Mouse (Mus musculus): Measurements from ENCODE around the gene Smim27. TPM values are rescaled to one million over a fixed set of nuclear protein-coding genes. Genes with fewer than 3 reads are reported as not detected.
A peak's percentile ranks its signal among the peaks of the same experiment; 100 is the strongest.

Smim27 gene
- polyA plus RNA-seq, 1 experiment, result 18.4 TPM

DNA sequence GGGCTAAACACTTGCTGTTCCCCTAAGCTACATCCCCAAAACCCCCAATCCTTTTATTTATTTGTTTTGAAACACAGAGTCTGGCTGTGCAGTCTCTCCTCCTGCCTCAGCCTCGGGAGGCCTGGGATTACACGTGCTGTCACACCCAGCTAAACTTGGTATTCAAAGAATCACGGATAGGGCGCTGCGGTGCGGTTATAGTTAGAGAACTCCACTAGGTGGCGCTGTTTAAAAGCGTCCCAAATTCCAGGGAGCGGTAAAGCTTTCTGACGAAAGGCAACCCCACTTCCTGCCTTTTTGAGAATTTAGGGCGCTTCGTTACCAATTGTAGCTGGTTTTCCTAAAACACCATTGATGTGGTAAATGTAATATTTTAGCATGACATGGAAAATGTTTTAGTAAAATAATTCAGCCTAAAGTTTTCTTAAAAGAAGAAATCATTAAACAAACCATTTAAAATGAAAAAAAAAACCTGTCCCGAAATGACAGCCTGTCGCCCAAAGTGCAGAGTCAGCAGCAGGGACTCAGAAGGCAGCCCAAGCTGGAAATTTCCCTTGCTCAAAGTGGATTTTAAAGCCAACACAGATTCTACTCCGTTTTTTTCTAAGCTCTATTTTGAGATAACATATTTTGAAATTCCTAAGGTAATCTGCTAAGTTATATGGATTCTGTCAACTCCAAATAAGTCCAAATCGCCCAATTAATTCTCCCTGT, 31.9 kb downstream of the Smim27 start:
- DNase-seq, result peak; percentile 71
- no peak overlapping the region for H3K27ac ChIP-seq (ENCODE audit: control insufficient read depth, insufficient read depth, low read length)
- no peaks in the 10 kb centered on the region; the same call in 1 of the 2 replicates for H3K4me1 ChIP-seq (replicated peaks; ENCODE audit: control insufficient read depth, insufficient read depth, low read length)
- TF ChIP-seq CTCF (IDR thresholded peaks at IDR 0.05; ENCODE audit: borderline replicate concordance, control insufficient read depth, extremely low read depth, insufficient read depth, low read length, poor library complexity) (peak; percentile 25; the same call in 1 of the 2 replicates), POLR2A (IDR thresholded peaks at IDR 0.05; ENCODE audit: control insufficient read depth, extremely low read depth, insufficient read depth, low read length, poor library complexity) (no peak)
- H3K36me3 ChIP-seq (ENCODE audit: control insufficient read depth, insufficient read depth, low read length), result no peaks in the 10 kb centered on the region
- H3K4me3 ChIP-seq (ENCODE audit: control insufficient read depth, insufficient read depth, low read length), result no peak overlapping the region
- H3K27me3 ChIP-seq (ENCODE audit: control insufficient read depth, insufficient read depth, low read length), result no peaks in the 10 kb centered on the region
- WGBS, result 10% methylated on average over 16 of the region's 16 CpGs

DNA sequence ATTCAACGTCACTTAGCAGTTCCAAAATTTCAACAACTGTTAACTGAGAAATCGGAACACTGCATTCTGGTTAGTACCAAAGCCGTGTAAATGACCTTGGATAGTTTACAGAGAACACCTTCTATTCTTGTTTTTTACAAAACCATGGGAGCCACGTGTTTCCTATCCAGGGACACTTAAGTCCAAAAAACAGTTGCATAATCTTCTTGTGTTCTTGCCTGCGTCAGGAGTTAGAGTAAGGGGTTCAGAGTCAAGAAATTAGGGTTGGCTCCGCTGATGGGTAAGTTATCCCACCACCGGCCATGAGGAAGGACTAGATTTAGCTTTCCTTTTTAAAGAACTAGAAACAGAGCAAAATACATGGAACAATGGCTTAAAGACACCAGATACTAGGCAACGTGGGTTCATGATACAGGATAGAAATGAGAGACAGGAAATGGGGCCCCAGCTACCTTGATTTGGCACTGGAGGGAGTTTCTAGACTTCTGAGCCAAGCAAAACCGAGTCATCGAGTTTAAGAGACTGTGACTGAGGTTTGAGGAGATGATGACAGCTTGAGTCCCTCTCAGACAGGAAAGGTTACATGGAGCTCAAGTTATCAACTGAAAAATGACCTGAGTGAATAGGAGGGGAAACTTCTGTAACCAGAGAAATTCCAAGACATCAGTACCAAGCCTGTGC, 33.2 kb downstream of the Smim27 start:
- TF ChIP-seq POLR2A (IDR thresholded peaks at IDR 0.05; ENCODE audit: control insufficient read depth, extremely low read depth, insufficient read depth, low read length, poor library complexity) (no peak), CTCF (IDR thresholded peaks at IDR 0.05; ENCODE audit: borderline replicate concordance, control insufficient read depth, extremely low read depth, insufficient read depth, low read length, poor library complexity) (no peak)
- H3K27ac ChIP-seq (ENCODE audit: control insufficient read depth, insufficient read depth, low read length), result no peak overlapping the region
- WGBS, result 59% methylated on average over 10 of the region's 10 CpGs
- no peaks in the 10 kb centered on the region for H3K36me3 ChIP-seq (ENCODE audit: control insufficient read depth, insufficient read depth, low read length)
- DNase-seq, result no peak
- H3K27me3 ChIP-seq (ENCODE audit: control insufficient read depth, insufficient read depth, low read length), result no peaks in the 10 kb centered on the region
- no peak overlapping the region for H3K4me3 ChIP-seq (ENCODE audit: control insufficient read depth, insufficient read depth, low read length)
- H3K4me1 ChIP-seq (replicated peaks; ENCODE audit: control insufficient read depth, insufficient read depth, low read length), result no peaks in the 10 kb centered on the region; the same call in 1 of the 2 replicates

DNA sequence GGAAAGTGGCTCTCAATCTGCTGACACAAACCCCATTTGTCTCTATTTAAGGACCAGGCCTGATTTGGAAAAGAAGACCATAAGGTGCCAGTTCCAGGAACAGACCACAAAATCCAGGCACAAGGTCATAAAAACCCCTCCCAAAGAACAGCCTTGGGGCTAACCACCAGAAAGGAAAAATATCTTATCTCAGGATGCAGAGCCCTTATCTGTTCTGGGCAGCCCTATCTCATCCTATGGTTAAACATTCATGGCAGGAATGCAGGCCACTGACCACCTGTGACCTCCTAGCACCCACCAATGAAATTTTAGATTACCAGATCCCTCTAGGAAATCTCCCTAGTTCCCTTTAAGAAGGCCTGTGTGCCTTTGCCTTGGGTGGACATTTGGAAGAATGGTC, 40.3 kb downstream of the Smim27 start:
- DNase-seq, result no peak
- H3K36me3 ChIP-seq (ENCODE audit: control insufficient read depth, insufficient read depth, low read length), result no peaks in the 10 kb centered on the region
- no peaks in the 10 kb centered on the region for H3K4me1 ChIP-seq (replicated peaks; ENCODE audit: control insufficient read depth, insufficient read depth, low read length)
- H3K4me3 ChIP-seq (ENCODE audit: control insufficient read depth, insufficient read depth, low read length), result no peak overlapping the region
- H3K27ac ChIP-seq (ENCODE audit: control insufficient read depth, insufficient read depth, low read length), result no peak overlapping the region
- TF ChIP-seq CTCF (IDR thresholded peaks at IDR 0.05; ENCODE audit: borderline replicate concordance, control insufficient read depth, extremely low read depth, insufficient read depth, low read length, poor library complexity) (no peak), POLR2A (IDR thresholded peaks at IDR 0.05; ENCODE audit: control insufficient read depth, extremely low read depth, insufficient read depth, low read length, poor library complexity) (no peak)
- H3K27me3 ChIP-seq (ENCODE audit: control insufficient read depth, insufficient read depth, low read length), result no peaks in the 10 kb centered on the region

DNA sequence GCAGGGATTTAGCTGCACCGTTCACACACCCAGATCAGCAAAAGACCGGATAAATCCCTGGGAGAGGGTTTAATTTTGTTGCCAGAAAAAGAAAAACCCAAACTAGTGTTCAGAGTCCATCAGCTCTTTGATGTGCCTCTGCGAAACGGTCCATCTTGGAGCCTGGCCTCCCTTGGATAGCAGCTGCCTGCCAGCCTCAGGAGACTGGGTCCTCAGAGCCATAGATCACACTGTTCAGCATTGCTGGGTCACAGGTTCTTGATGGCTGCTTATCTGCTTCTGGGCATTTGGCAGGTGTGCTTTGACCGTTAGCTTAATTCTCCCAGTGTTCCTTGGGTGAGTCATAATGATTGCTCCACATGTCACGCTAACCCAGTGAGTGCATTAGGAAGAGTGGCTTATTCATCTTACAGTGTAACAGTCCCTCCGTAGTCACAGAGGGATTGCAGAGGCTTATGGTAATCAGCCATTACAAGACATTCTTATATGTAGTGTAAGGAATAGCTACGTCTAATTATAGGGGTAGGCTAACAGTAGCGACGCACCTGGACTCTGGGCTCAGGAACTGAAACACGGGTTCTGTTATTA, 41.5 kb downstream of the Smim27 start:
- Histone ChIP-seq H3K36me3 (ENCODE audit: control insufficient read depth, insufficient read depth, low read length) (no peaks in the 10 kb centered on the region), H3K4me1 (replicated peaks; ENCODE audit: control insufficient read depth, insufficient read depth, low read length) (no peaks in the 10 kb centered on the region), H3K4me3 (ENCODE audit: control insufficient read depth, insufficient read depth, low read length) (no peak overlapping the region), H3K27me3 (ENCODE audit: control insufficient read depth, insufficient read depth, low read length) (no peaks in the 10 kb centered on the region), H3K27ac (ENCODE audit: control insufficient read depth, insufficient read depth, low read length) (no peak overlapping the region)
- TF ChIP-seq CTCF (IDR thresholded peaks at IDR 0.05; ENCODE audit: borderline replicate concordance, control insufficient read depth, extremely low read depth, insufficient read depth, low read length, poor library complexity) (no peak), POLR2A (IDR thresholded peaks at IDR 0.05; ENCODE audit: control insufficient read depth, extremely low read depth, insufficient read depth, low read length, poor library complexity) (no peak)
- no peak for DNase-seq
- WGBS, result 94% methylated on average over 11 of the region's 11 CpGs

DNA sequence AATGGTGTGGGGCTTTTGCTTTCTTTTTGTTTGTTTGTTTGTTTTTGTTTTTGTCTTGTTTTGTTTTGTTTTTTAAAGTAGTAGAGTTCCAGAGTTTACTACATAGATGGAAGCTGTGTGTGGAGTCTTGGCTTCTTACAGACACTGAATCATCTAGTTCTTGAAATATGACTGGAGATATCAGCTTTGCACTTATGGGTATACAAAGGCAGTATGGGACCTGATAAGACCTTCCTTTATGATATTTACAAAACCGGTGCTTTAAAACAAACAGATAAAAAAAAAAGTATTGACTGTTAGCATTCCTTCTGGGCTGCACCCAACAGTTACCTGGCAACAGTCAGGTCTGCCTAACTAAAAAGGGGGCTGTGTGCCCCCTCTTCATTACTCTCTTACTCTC, 42.8 kb downstream of the Smim27 start:
- WGBS, result 92% methylated on average over 1 of the region's 1 CpGs
- Histone ChIP-seq H3K27ac (ENCODE audit: control insufficient read depth, insufficient read depth, low read length) (no peak overlapping the region), H3K36me3 (ENCODE audit: control insufficient read depth, insufficient read depth, low read length) (no peaks in the 10 kb centered on the region), H3K4me3 (ENCODE audit: control insufficient read depth, insufficient read depth, low read length) (no peak overlapping the region), H3K4me1 (replicated peaks; ENCODE audit: control insufficient read depth, insufficient read depth, low read length) (no peaks in the 10 kb centered on the region), H3K27me3 (ENCODE audit: control insufficient read depth, insufficient read depth, low read length) (no peaks in the 10 kb centered on the region)
- TF ChIP-seq POLR2A (IDR thresholded peaks at IDR 0.05; ENCODE audit: control insufficient read depth, extremely low read depth, insufficient read depth, low read length, poor library complexity) (no peak), CTCF (IDR thresholded peaks at IDR 0.05; ENCODE audit: borderline replicate concordance, control insufficient read depth, extremely low read depth, insufficient read depth, low read length, poor library complexity) (no peak)
- no peak for DNase-seq

DNA sequence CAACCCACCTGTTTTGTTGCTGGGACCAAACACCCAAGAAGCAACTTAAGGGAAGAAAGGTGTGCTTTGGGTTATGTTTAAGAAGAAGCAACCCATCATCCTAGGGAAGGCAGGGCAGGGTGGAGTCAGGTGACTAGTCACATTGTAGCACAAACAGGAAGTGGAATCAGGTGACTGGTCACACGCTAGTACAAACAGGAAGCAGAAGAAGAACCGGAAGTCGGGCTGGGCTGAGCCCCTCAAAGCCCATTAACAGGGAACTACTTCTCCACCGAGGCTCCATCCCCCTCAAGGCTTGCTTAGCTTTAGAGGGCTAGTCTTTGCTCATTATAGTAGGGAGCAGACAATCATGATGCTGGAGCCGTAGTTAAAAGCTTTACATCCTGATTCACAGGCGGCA, 43.6 kb downstream of the Smim27 start:
- WGBS, result 43% methylated on average over 6 of the region's 6 CpGs
- Histone ChIP-seq H3K4me3 (ENCODE audit: control insufficient read depth, insufficient read depth, low read length) (no peak overlapping the region), H3K27me3 (ENCODE audit: control insufficient read depth, insufficient read depth, low read length) (no peaks in the 10 kb centered on the region), H3K4me1 (replicated peaks; ENCODE audit: control insufficient read depth, insufficient read depth, low read length) (no peaks in the 10 kb centered on the region), H3K27ac (ENCODE audit: control insufficient read depth, insufficient read depth, low read length) (no peak overlapping the region), H3K36me3 (ENCODE audit: control insufficient read depth, insufficient read depth, low read length) (no peaks in the 10 kb centered on the region)
- no peak for DNase-seq
- TF ChIP-seq POLR2A (IDR thresholded peaks at IDR 0.05; ENCODE audit: control insufficient read depth, extremely low read depth, insufficient read depth, low read length, poor library complexity) (no peak), CTCF (IDR thresholded peaks at IDR 0.05; ENCODE audit: borderline replicate concordance, control insufficient read depth, extremely low read depth, insufficient read depth, low read length, poor library complexity) (no peak)
